Mouse (Mus musculus) liver, adult (tissue): ENCODE results near the gene Nat8l.

Experiments
- GATA4 ChIP-seq: IDR thresholded peaks from 2 replicates; pipeline ENCODE4 v1.6.1; 2014; ENCODE audit warnings: mild to moderate bottlenecking, low read length; ENCODE audit not compliant: insufficient replicate concordance

Gene Nat8l

GRCm38 (mm10) chr5:33997829-33998504 lies 2.2 kb downstream of the Nat8l start:
- TF ChIP-seq GATA4 = no peak

GRCm38 (mm10) chr5:33998505-33998877 lies 2.7 kb downstream of the Nat8l start:
- no peak for TF ChIP-seq GATA4

GRCm38 (mm10) chr5:33999466-34000090 lies 3.8 kb downstream of the Nat8l start:
- TF ChIP-seq GATA4 = no peak

GRCm38 (mm10) chr5:34000809-34001208 lies 5.0 kb downstream of the Nat8l start:
- TF ChIP-seq GATA4 = no peak

GRCm38 (mm10) chr5:34001401-34001800 lies 5.6 kb downstream of the Nat8l start:
- no peak for TF ChIP-seq GATA4

GRCm38 (mm10) chr5:34002636-34003035 lies 6.9 kb downstream of the Nat8l start:
- no peak for TF ChIP-seq GATA4

- TF ChIP-seq GATA4 = no peak
Observed at GRCm38 (mm10) chr5:34004618-34005017, 8.8 kb downstream of the Nat8l start.

- TF ChIP-seq GATA4 = no peak
Observed at GRCm38 (mm10) chr5:34006832-34007231, 11.0 kb downstream of the Nat8l start.

- no peak for TF ChIP-seq GATA4
Observed at GRCm38 (mm10) chr5:34007392-34007941, 11.7 kb downstream of the Nat8l start.

GRCm38 (mm10) chr5:34014652-34015051 lies 18.9 kb downstream of the Nat8l start:
- no peak for TF ChIP-seq GATA4

- TF ChIP-seq GATA4 = no peak
Observed at GRCm38 (mm10) chr5:34018968-34019367, 23.2 kb downstream of the Nat8l start.

- no peak for TF ChIP-seq GATA4
Observed at GRCm38 (mm10) chr5:34030101-34030500, 34.3 kb downstream of the Nat8l start.

GRCm38 (mm10) chr5:34031022-34031421 lies 35.2 kb downstream of the Nat8l start:
- no peak for TF ChIP-seq GATA4

GRCm38 (mm10) chr5:34032520-34032919 lies 36.7 kb downstream of the Nat8l start:
- no peak for TF ChIP-seq GATA4
